Mouse (Mus musculus): ENCODE results near the gene Wdr38. TPM values are rescaled to one million over a fixed set of nuclear protein-coding genes. Genes with fewer than 3 reads are reported as not detected.

Wdr38 gene
- total RNA-seq (2021) = under 1 TPM; 0.51 to 0.65 TPM

GRCm38 (mm10) chr2:38997386-38998374 lies at the start of gene Wdr38:
TSS of gene Wdr38 (plus strand) at chr2:38997476.
- peak; percentile 89 to 90 for DNase-seq

- no peak for DNase-seq
Measured at GRCm38 (mm10) chr2:38947566-38947965, 49.7 kb upstream of the Wdr38 start.

GRCm38 (mm10) chr2:38950281-38950719 lies 47.0 kb upstream of the Wdr38 start:
- DNase-seq = peak; percentile 79

GRCm38 (mm10) chr2:38953152-38953883 lies 44.0 kb upstream of the Wdr38 start:
- peak; percentile 71 to 74 for DNase-seq

GRCm38 (mm10) chr2:38956062-38956461 lies 41.2 kb upstream of the Wdr38 start:
- no peak for DNase-seq

GRCm38 (mm10) chr2:38957671-38958223 lies 39.5 kb upstream of the Wdr38 start:
- DNase-seq = no peak

- no peak for DNase-seq
Measured at GRCm38 (mm10) chr2:38964198-38964597, 33.1 kb upstream of the Wdr38 start.

- no peak for DNase-seq
Measured at GRCm38 (mm10) chr2:38969650-38970049, 27.6 kb upstream of the Wdr38 start.

GRCm38 (mm10) chr2:38970057-38970456 lies 27.2 kb upstream of the Wdr38 start:
- DNase-seq = no peak

GRCm38 (mm10) chr2:38973223-38973622 lies 24.1 kb upstream of the Wdr38 start:
- DNase-seq = no peak

GRCm38 (mm10) chr2:38973701-38974100 lies 23.6 kb upstream of the Wdr38 start:
- no peak for DNase-seq

- no peak for DNase-seq
Measured at GRCm38 (mm10) chr2:38974171-38974570, 23.1 kb upstream of the Wdr38 start.

- DNase-seq = no peak
Measured at GRCm38 (mm10) chr2:38975181-38975580, 22.1 kb upstream of the Wdr38 start.

GRCm38 (mm10) chr2:38975941-38976805 lies 21.1 kb upstream of the Wdr38 start:
- no peak for DNase-seq

GRCm38 (mm10) chr2:38977837-38978236 lies 19.4 kb upstream of the Wdr38 start:
- no peak for DNase-seq

GRCm38 (mm10) chr2:38983456-38983855 lies 13.8 kb upstream of the Wdr38 start:
- no peak for DNase-seq

GRCm38 (mm10) chr2:38986580-38986979 lies 10.7 kb upstream of the Wdr38 start:
- DNase-seq = no peak

- no peak for DNase-seq
Measured at GRCm38 (mm10) chr2:38987371-38987770, 9.9 kb upstream of the Wdr38 start.

GRCm38 (mm10) chr2:38987803-38988510 lies 9.3 kb upstream of the Wdr38 start:
- no peak for DNase-seq

GRCm38 (mm10) chr2:38988929-38989328 lies 8.3 kb upstream of the Wdr38 start:
- DNase-seq = no peak

GRCm38 (mm10) chr2:38992004-38992403 lies 5.3 kb upstream of the Wdr38 start:
- no peak for DNase-seq
